Mouse (Mus musculus) cerebellum, adult 2 months (tissue): ENCODE results near the gene Psat1.

Experiments
- CTCF ChIP-seq: fragments of 200-500 bp; IDR thresholded peaks from 2 replicates; pipeline ENCODE4 v1.5.1; 2011; ENCODE audit warnings: low read depth, mild to moderate bottlenecking, control low read depth, low read length, moderate library complexity, borderline replicate concordance; ENCODE audit not compliant: insufficient read depth
- POLR2A ChIP-seq: fragments of 200-500 bp; IDR thresholded peaks from 2 replicates; pipeline ENCODE4 v1.6.1; 2011; ENCODE audit warnings: low read length, control low read depth, borderline replicate concordance; ENCODE audit not compliant: insufficient read depth

GRCm38 (mm10) chr19:15911441-15911840 lies 35.7 kb downstream of the Psat1 start:
- TF ChIP-seq POLR2A = no peak
- no peak for TF ChIP-seq CTCF
